Mouse (Mus musculus): ENCODE data around the gene Eif2s1.

Eif2s1 gene

GRCm38 (mm10) chr12:78861496-78862253, at the start of gene Eif2s1, which contains the start of gene Atp6v1d:
TSS of gene Eif2s1 (plus strand) at chr12:78861819.
TSS of gene Atp6v1d (minus strand) at chr12:78861638.
- peak; percentile 99 to 100 for DNase-seq (ENCODE audit: inconsistent age in 2 of 2, low spot score in 1 of 2)

- DNase-seq (ENCODE audit: inconsistent age in 2 of 2, low spot score in 1 of 2): peak in 1 of 2 experiments; percentile 37
Observed at GRCm38 (mm10) chr12:78814437-78814836, 47.2 kb upstream of the Eif2s1 start.

DNA sequence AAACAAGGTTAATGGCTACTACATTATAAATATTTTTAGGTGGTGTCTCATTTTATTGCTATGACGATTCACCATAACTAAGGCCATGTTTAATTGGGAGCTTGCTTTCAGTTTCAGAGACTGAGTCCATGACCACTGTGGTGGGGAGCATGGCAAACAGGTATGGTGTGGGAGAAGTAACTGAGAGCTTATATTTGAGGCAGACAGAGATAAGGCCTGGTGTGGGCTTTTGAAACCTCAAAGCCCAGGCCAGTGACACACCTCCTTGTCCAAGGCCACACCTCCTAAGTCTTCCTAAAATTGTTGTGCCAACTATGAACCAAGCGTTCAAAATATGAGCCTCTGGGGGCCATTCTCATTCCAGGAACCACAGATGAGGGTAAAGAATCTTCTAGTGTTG, 27.1 kb upstream of the Eif2s1 start:
- no peak for DNase-seq (ENCODE audit: inconsistent age in 2 of 2, low spot score in 1 of 2)

DNA sequence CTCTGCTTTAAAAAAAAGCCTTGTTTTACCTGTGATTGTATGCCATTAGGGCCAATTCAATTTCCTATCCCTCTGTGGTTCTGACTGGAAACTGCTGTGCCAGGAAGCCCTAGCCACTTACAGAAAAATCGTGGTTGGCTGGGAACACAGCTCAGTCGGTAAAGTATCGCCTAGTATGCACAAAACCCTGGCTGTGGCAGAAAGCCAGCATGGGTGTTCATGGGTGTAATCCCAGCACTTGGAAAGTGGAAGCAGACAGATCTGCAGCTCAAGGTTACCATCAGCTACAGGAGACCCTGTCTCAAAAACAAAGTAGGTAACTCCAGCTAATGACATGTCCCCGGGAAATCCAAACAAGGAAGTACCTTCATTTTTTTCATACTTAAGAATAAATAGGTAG, 21.7 kb upstream of the Eif2s1 start:
- DNase-seq (ENCODE audit: inconsistent age in 2 of 2, low spot score in 1 of 2): no peak

DNA sequence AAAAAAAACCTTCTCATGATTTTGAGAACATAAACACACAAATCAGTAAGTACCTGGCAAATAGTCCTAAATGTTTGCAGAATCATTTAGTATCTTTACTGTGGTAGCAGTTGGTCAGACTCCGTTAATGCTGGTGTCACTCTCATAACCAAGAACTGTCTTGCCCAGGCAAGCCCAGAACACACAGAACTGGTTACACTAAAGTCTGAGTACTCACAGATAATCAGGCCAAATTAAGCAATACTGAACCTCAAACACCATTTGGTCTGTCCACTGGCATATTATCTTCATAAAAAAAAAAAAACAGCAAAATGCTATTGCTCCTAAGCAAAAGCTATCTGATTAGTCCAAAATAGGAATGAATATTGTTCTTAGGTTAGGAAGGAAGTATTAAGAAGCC, 19.2 kb upstream of the Eif2s1 start:
- DNase-seq (ENCODE audit: inconsistent age in 2 of 2, low spot score in 1 of 2): no peak

DNA sequence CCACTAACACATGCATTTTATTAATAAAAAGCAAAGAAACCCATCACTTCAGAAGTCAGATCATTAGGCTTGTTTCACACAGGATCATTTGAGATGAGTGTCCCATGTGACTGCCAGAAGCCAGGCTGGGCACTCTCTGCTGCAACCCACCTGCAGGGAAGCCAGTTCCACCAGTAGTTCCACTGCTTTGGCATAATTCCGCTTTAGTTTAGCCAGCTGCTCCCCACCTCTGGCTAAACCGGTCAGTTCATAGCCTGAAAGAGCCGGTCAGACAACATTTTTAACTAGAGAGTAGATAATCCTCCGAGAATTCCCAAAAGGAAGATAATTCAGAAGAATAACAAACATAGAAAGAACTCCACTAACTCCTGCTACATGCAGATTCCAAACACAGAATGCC, 13.4 kb upstream of the Eif2s1 start:
- DNase-seq (ENCODE audit: inconsistent age in 2 of 2, low spot score in 1 of 2): no peak

GRCm38 (mm10) chr12:78860921-78861495, 611 bp upstream of the Eif2s1 start:
- DNase-seq (ENCODE audit: inconsistent age in 2 of 2, low spot score in 1 of 2): no peak

DNA sequence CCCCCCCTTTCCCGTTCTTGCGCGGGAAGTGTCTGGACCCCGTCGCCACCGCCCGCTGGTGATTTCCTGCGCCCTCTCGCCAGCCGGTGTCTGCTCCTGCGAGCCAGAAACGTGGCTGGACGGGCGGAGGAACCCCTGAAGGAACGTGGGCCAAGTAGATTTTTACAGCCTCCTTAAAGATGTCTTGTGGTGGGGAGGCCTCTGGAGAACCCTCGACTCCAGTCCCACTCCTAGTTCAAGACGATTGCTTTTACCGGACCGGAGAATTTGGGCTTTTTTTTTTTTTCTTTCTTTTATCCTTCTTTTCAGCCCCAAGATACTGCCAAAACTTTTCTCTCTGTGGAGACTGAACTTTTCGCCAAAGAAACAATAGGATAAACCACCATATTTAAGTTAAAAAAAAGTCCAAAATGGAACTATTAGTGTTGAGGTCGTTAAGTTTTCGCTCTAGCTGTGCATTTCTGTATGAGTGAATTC, 673 bp downstream of the Eif2s1 start:
- DNase-seq (ENCODE audit: inconsistent age in 2 of 2, low spot score in 1 of 2): no peak

DNA sequence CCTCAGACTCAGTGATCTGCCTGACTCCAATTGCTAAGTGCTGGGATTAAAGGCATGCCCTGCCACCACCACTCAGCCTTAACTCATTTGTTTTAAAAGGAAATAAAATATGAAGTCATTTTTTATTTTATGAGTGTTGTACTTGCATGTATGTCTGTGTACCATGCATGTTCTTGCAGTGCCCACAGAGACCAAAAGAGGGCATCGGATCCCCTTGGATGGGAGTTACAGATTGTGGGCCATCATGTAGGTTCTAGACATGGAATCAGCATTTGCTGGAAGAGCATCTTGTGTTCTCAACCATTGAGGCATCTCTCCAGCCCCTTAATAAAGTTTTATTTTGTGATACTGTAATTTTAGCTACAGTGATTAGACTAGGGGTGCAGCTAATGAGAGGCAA, 3.8 kb downstream of the Eif2s1 start:
- peak; percentile 16 to 51 for DNase-seq (ENCODE audit: inconsistent age in 2 of 2, low spot score in 1 of 2)

- DNase-seq (ENCODE audit: inconsistent age in 2 of 2, low spot score in 1 of 2): peak in 1 of 2 experiments; percentile 76
Observed at GRCm38 (mm10) chr12:78868115-78868514, 6.5 kb downstream of the Eif2s1 start.

GRCm38 (mm10) chr12:78874581-78874980, 13.0 kb downstream of the Eif2s1 start:
- no peak for DNase-seq (ENCODE audit: inconsistent age in 2 of 2, low spot score in 1 of 2)

DNA sequence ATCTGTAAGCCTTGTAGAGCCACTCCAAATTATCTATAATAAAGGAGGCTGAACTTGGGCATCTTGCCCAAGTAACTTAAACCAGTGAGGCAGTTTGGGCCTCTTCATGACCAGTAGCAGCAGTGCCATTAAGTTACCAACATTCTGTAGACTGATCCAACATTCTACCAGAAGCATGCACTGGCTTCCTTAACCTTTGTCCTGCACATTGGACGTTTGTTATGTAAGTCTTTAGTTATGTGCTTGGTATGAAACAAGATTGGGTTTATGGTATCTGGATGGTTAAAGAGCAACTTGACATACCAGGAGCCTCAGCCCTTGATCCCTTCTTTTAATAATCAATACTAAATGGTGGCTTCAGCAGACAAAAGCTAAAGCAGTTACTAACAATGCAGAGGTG, 28.4 kb downstream of the Eif2s1 start:
- DNase-seq (ENCODE audit: inconsistent age in 2 of 2, low spot score in 1 of 2): no peak

DNA sequence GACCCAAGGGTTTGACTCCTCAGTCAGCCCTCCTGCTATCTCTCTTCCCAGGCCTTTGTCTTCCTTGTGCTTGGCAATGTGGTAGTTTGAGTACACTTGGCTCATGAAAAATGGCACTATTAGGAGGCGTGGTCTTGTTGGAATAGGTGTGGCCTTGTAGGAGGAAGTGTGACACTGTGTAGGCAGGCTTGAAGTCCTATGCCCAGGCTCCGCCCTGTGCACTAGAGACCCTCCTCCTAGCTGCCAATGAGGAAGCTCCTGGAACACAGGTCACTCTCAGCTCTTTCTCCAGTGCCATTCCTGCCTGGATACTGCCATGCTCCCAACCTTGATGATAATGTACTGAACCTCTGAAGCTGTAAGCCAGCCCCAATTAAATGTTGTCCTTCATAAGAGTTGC, 29.5 kb downstream of the Eif2s1 start:
- no peak for DNase-seq (ENCODE audit: inconsistent age in 2 of 2, low spot score in 1 of 2)

GRCm38 (mm10) chr12:78897861-78898260, 36.2 kb downstream of the Eif2s1 start:
- no peak for DNase-seq (ENCODE audit: inconsistent age in 2 of 2, low spot score in 1 of 2)

GRCm38 (mm10) chr12:78901467-78901866, 39.8 kb downstream of the Eif2s1 start:
- no peak for DNase-seq (ENCODE audit: inconsistent age in 2 of 2, low spot score in 1 of 2)

DNA sequence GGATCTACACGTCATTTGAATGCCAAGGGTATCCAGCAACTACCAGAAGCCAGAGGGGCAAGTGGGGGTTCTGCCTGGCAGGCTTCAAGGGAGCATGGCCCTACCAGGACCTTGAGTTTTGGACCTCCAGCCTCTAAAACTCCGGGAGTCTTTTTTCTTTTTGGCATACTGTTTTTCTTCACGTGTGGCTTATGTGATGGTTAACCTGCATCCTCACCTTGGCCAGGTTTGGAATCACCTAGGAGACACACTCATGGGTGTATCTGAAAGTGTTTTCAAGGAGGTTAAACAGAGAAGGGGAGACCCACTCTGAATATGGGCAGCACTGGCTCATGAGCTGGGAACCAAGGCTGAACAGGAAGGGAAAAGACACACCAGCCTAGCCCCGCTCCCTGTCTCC, 41.7 kb downstream of the Eif2s1 start:
- DNase-seq (ENCODE audit: inconsistent age in 2 of 2, low spot score in 1 of 2): no peak

- no peak for DNase-seq (ENCODE audit: inconsistent age in 2 of 2, low spot score in 1 of 2)
Observed at GRCm38 (mm10) chr12:78904499-78904898, 42.9 kb downstream of the Eif2s1 start.

GRCm38 (mm10) chr12:78906707-78907162, 45.1 kb downstream of the Eif2s1 start, which contains the start of gene Plek2:
TSS of gene Plek2 (minus strand) at chr12:78906964.
- DNase-seq (ENCODE audit: inconsistent age in 2 of 2, low spot score in 1 of 2): peak; percentile 64 to 84

GRCm38 (mm10) chr12:78908081-78908605, 46.5 kb downstream of the Eif2s1 start:
- no peak for DNase-seq (ENCODE audit: inconsistent age in 2 of 2, low spot score in 1 of 2)

- no peak for DNase-seq (ENCODE audit: inconsistent age in 2 of 2, low spot score in 1 of 2)
Observed at GRCm38 (mm10) chr12:78910684-78911461, 49.3 kb downstream of the Eif2s1 start.

DNA sequence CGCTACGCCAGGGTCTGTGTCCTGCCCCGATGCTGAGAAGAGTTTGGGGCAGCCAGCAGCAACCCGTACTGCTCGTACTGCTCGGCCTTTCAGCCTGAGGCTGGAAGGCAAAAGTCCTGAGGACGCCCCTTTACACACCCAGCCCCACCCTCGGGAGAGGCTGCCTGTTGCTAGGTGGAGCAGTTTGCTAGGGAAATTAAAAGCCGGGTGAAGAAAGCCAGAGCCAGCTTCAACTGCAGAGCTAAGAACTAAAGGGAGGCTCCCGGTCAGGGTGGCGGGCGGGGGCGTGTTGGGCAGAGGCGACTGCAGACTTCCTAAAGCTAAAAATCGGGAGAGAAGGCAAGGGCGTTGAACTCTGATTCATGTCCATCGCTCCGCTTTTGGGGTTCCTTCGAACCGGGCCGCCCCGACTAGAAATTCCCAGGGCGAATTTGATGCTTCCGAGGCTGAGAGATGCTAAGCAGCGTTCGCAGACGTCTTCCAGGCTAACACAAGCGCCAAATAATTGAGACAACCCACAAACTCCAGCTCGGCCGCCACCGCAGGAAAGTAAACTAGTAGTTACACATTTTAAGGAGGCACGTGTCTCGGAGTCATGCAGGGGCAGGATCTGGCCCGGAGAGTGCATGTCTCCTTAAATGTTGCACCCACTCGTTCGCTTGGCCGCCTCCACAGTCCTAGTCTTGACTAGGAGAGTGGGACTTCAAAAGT, 50.2 kb downstream of the Eif2s1 start:
- DNase-seq (ENCODE audit: inconsistent age in 2 of 2, low spot score in 1 of 2): peak; percentile 14 to 50

Measured in adrenal gland, adult (tissue).